Mouse (Mus musculus): ENCODE results near the gene Ryr2. TPM values are rescaled to one million over a fixed set of nuclear protein-coding genes. Genes with fewer than 3 reads are reported as not detected.

Ryr2 gene
- total and polyA plus RNA-seq, 2 experiments, result under 0.01 TPM; not detected in 1

- no peak overlapping the region for H3K4me3 ChIP-seq (ENCODE audit: insufficient read depth, low read depth, low read length)
- no peak for DNase-seq (ENCODE audit: extremely low read depth, low read depth, low spot score)
- no peaks in the 10 kb centered on the region for H3K27me3 ChIP-seq (ENCODE audit: control insufficient read depth, insufficient read depth, low read length)
- H3K79me2 ChIP-seq (ENCODE audit: control insufficient read depth, insufficient read depth, low read length), result no peaks in the 10 kb centered on the region
- no peak overlapping the region for H3K27ac ChIP-seq (replicated peaks; ENCODE audit: insufficient read depth, low read depth, low read length)
- WGBS, result 54% methylated on average over 7 of the region's 7 CpGs
- H3K4me1 ChIP-seq (ENCODE audit: control insufficient read depth, insufficient read depth, low read length), result no peaks in the 10 kb centered on the region
- no peaks in the 10 kb centered on the region for H3K36me3 ChIP-seq (ENCODE audit: control insufficient read depth, insufficient read depth, low read length)
- TF ChIP-seq CTCF (IDR thresholded peaks at IDR 0.05; ENCODE audit: low read depth, low read length) (no peak), POLR2A (IDR thresholded peaks at IDR 0.05; ENCODE audit: extremely low read depth, insufficient read depth, low read length) (no peak)
- no peak overlapping the region for H3K9ac ChIP-seq (ENCODE audit: low read depth, low read length)
These were observed 26.8 kb upstream of the Ryr2 start for GRCm38 (mm10) chr13:12133549-12133948.

- Histone ChIP-seq H3K4me3 (ENCODE audit: insufficient read depth, low read depth, low read length) (no peak overlapping the region), H3K36me3 (ENCODE audit: control insufficient read depth, insufficient read depth, low read length) (no peaks in the 10 kb centered on the region), H3K27ac (replicated peaks; ENCODE audit: insufficient read depth, low read depth, low read length) (no peak overlapping the region), H3K9ac (ENCODE audit: low read depth, low read length) (no peak overlapping the region), H3K27me3 (ENCODE audit: control insufficient read depth, insufficient read depth, low read length) (no peaks in the 10 kb centered on the region), H3K4me1 (ENCODE audit: control insufficient read depth, insufficient read depth, low read length) (no peaks in the 10 kb centered on the region), H3K79me2 (ENCODE audit: control insufficient read depth, insufficient read depth, low read length) (no peaks in the 10 kb centered on the region)
- 38% methylated on average over 3 of the region's 3 CpGs for WGBS
- TF ChIP-seq CTCF (IDR thresholded peaks at IDR 0.05; ENCODE audit: low read depth, low read length) (no peak), POLR2A (IDR thresholded peaks at IDR 0.05; ENCODE audit: extremely low read depth, insufficient read depth, low read length) (no peak)
- DNase-seq (ENCODE audit: extremely low read depth, low read depth, low spot score), result no peak
These were observed 25.5 kb upstream of the Ryr2 start for GRCm38 (mm10) chr13:12132160-12132710.

GRCm38 (mm10) chr13:12129121-12129520, 22.4 kb upstream of the Ryr2 start:
- no peaks in the 10 kb centered on the region for H3K4me1 ChIP-seq (ENCODE audit: control insufficient read depth, insufficient read depth, low read length)
- H3K27ac ChIP-seq (replicated peaks; ENCODE audit: insufficient read depth, low read depth, low read length), result no peak overlapping the region
- H3K79me2 ChIP-seq (ENCODE audit: control insufficient read depth, insufficient read depth, low read length), result no peaks in the 10 kb centered on the region
- H3K27me3 ChIP-seq (ENCODE audit: control insufficient read depth, insufficient read depth, low read length), result no peaks in the 10 kb centered on the region
- TF ChIP-seq POLR2A (IDR thresholded peaks at IDR 0.05; ENCODE audit: extremely low read depth, insufficient read depth, low read length) (no peak), CTCF (IDR thresholded peaks at IDR 0.05; ENCODE audit: low read depth, low read length) (no peak)
- no peak overlapping the region for H3K9ac ChIP-seq (ENCODE audit: low read depth, low read length)
- WGBS, result 84% methylated on average over 1 of the region's 1 CpGs
- no peaks in the 10 kb centered on the region for H3K36me3 ChIP-seq (ENCODE audit: control insufficient read depth, insufficient read depth, low read length)
- DNase-seq (ENCODE audit: extremely low read depth, low read depth, low spot score), result no peak
- no peak overlapping the region for H3K4me3 ChIP-seq (ENCODE audit: insufficient read depth, low read depth, low read length)

DNA sequence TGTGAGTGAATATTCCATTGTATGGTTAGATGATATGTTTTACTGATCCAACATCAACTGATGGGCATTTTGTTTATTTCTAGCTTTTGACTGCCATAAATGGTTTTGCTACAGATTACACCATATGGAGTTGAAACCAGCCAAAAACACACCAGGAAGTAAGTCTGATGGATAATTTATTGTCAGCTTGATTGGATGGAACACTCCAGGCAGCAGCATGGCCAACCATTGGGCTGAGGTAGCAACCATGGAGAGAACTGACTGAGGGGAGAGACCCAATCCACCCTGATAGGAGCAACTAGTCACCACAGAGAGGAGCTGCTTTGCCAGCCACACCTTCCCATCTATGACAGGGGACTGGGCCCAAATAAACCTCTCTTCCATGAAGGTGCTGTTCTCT, 19.4 kb upstream of the Ryr2 start:
- Histone ChIP-seq H3K27ac (replicated peaks; ENCODE audit: insufficient read depth, low read depth, low read length) (no peak overlapping the region), H3K36me3 (ENCODE audit: control insufficient read depth, insufficient read depth, low read length) (no peaks in the 10 kb centered on the region), H3K4me3 (ENCODE audit: insufficient read depth, low read depth, low read length) (no peak overlapping the region), H3K4me1 (ENCODE audit: control insufficient read depth, insufficient read depth, low read length) (no peaks in the 10 kb centered on the region), H3K79me2 (ENCODE audit: control insufficient read depth, insufficient read depth, low read length) (no peaks in the 10 kb centered on the region), H3K27me3 (ENCODE audit: control insufficient read depth, insufficient read depth, low read length) (no peaks in the 10 kb centered on the region), H3K9ac (ENCODE audit: low read depth, low read length) (no peak overlapping the region)
- no peak for DNase-seq (ENCODE audit: extremely low read depth, low read depth, low spot score)
- TF ChIP-seq CTCF (IDR thresholded peaks at IDR 0.05; ENCODE audit: low read depth, low read length) (no peak), POLR2A (IDR thresholded peaks at IDR 0.05; ENCODE audit: extremely low read depth, insufficient read depth, low read length) (no peak)

GRCm38 (mm10) chr13:12124940-12125540, 18.3 kb upstream of the Ryr2 start:
- H3K4me1 ChIP-seq (ENCODE audit: control insufficient read depth, insufficient read depth, low read length), result no peaks in the 10 kb centered on the region
- TF ChIP-seq POLR2A (IDR thresholded peaks at IDR 0.05; ENCODE audit: extremely low read depth, insufficient read depth, low read length) (no peak), CTCF (IDR thresholded peaks at IDR 0.05; ENCODE audit: low read depth, low read length) (no peak)
- no peaks in the 10 kb centered on the region for H3K27me3 ChIP-seq (ENCODE audit: control insufficient read depth, insufficient read depth, low read length)
- no peak overlapping the region for H3K4me3 ChIP-seq (ENCODE audit: insufficient read depth, low read depth, low read length)
- no peak overlapping the region for H3K27ac ChIP-seq (replicated peaks; ENCODE audit: insufficient read depth, low read depth, low read length)
- WGBS, result 56% methylated on average over 7 of the region's 7 CpGs
- DNase-seq (ENCODE audit: extremely low read depth, low read depth, low spot score), result no peak
- H3K79me2 ChIP-seq (ENCODE audit: control insufficient read depth, insufficient read depth, low read length), result no peaks in the 10 kb centered on the region
- H3K9ac ChIP-seq (ENCODE audit: low read depth, low read length), result no peak overlapping the region
- H3K36me3 ChIP-seq (ENCODE audit: control insufficient read depth, insufficient read depth, low read length), result no peaks in the 10 kb centered on the region

DNA sequence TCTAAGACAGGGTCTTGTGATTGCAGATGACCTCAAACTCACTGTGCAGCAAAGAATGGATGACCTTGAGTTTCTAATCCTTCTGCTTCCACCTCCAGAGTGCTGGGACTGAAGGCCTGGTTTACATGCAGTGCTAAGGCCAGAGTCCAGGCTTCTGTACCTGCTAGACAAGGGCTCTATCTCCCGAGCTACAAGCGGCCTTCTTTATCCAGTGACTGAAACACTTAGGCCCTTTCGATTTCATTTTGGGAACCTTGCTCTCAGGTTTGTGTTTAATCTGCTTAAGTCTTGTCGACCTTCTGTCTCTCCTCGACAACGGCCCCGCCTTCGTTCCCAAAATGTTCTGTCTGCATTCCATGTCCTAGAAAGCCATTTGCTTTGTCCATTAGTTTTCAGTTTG, 8.8 kb upstream of the Ryr2 start:
- Histone ChIP-seq H3K4me3 (ENCODE audit: insufficient read depth, low read depth, low read length) (no peak overlapping the region), H3K27ac (replicated peaks; ENCODE audit: insufficient read depth, low read depth, low read length) (no peak overlapping the region), H3K36me3 (ENCODE audit: control insufficient read depth, insufficient read depth, low read length) (no peaks in the 10 kb centered on the region), H3K27me3 (ENCODE audit: control insufficient read depth, insufficient read depth, low read length) (no peaks in the 10 kb centered on the region), H3K79me2 (ENCODE audit: control insufficient read depth, insufficient read depth, low read length) (no peaks in the 10 kb centered on the region), H3K9ac (ENCODE audit: low read depth, low read length) (no peak overlapping the region), H3K4me1 (ENCODE audit: control insufficient read depth, insufficient read depth, low read length) (no peaks in the 10 kb centered on the region)
- WGBS, result 85% methylated on average over 8 of the region's 8 CpGs
- TF ChIP-seq POLR2A (IDR thresholded peaks at IDR 0.05; ENCODE audit: extremely low read depth, insufficient read depth, low read length) (no peak), CTCF (IDR thresholded peaks at IDR 0.05; ENCODE audit: low read depth, low read length) (no peak)
- DNase-seq (ENCODE audit: extremely low read depth, low read depth, low spot score), result no peak
